Mouse (Mus musculus) adrenal gland, adult 2 months (tissue): ENCODE data around the gene Lrrc71. TPM values are rescaled to one million over a fixed set of nuclear protein-coding genes. Genes with fewer than 3 reads are reported as not detected.

Source experiments
- DNase-seq: peaks from one replicate; pipeline ENCODE4 v3.0.0; 2021
- polyA plus RNA-seq: library from polyadenylated mRNA; depleted of rRNA; stranded (reverse); fragments of >200 nt; gene quantifications from 2 replicates; pipeline ENCODE4 v1.2.3, GENCODE M21; 2012
- total RNA-seq, 2 experiments: library from RNA; stranded (reverse); gene quantifications; 2 replicates each; pipeline ENCODE4 v1.2.3; 2021

The Lrrc71 gene
- total and polyA plus RNA-seq, 3 experiments, result 0.43 to 1.2 TPM; not detected in 1

DNA sequence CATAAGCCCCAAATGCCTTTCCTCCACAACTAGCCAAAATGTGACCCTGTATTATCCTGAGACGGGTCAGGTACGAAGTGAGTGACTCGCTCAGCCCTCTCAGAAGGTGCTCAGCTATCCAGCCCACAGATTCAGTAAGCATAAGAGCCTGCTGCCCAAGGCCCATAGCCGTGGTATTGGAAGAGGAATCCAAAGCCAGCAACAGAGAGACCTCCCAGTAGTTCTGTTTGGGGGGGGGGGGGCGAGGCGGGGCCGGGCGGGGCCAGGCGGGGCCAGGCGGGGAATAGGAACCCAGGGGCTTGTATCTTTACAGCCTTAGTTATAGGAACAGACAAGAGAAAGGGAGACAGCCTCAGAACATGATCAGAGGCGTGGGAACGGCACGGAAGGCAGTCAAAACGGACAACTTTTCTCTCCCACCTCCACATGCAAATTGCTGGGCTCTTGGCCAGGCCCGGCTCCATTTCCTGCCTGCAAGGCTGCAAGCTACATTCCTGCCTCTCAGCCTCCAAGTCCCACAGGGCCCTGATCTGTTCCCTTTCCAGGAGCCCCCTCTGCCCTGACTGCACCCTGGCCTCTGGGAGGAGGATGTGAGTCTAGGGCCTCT, 15.4 kb upstream of the Lrrc71 start:
- peak; percentile 75 for DNase-seq

GRCm38 (mm10) chr3:87763202-87763601, 14.8 kb upstream of the Lrrc71 start:
- DNase-seq, result no peak

DNA sequence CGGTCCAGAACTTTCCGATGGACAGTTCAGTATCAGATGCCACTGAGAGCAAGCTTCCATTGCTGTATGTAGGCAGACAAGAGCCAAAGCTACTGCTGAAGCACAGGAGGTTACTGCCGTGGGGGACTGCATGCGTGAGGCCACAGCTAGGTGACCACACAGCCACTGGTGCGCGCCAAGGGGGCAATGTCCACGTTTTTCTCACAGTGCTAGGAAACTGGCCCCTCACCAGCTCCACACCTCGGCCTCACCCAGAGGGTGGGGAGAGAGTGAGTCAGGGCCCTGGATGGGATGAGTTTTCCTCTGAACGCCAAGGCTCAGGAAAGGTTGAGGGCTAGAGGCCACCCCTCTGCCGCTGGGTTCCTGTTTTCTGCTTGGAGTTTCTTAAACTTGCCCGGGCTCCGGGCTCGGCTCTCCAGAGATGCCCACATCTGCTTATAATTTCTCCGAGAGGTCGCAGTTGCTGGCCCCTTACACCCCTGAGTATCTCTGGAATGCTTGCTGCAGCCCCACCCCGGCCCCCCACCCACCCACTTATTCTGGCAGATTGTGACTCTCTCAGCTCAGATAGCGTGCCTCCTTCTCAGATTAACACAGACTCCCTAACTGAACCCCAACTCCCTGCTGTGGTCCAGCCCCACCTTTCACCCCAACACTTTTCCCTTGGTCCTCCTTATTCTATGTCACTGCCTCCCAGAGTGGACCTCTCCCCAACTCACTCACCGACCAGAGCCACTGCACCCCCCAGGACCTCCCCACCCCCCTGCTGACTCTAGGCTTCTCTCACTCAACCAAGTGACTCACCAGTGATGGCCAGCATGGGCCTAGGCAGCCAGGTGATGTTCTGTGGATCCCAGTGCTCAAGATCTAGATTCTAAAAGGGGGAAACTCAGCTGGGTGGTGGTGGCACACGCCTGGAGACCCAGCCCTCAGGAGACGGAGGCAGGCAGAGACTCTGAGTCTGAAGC, 13.3 kb upstream of the Lrrc71 start:
- DNase-seq, result no peak

DNA sequence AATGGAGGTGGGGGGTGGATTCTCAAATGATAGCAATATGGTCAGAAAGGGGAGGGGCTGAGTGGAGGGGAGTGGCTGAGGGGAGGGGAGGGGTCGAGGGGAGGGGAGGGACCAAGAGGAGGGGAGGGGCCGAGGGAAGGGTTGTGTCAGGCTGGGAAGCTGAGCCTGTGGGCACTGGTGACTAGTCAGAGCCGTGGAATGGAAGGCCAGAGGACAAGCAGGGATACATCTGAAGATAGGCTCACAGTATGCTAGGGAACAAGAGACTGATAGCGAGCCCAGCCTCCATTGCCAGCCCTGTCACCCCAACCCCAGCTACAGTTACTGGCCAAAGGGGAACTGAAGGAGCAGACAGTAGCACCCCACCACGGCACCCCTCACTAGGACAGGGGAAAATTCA, 10.2 kb upstream of the Lrrc71 start:
- DNase-seq, result peak; percentile 52

- DNase-seq, result no peak
Measured at GRCm38 (mm10) chr3:87756488-87756887, 8.1 kb upstream of the Lrrc71 start.

GRCm38 (mm10) chr3:87755964-87756363, 7.5 kb upstream of the Lrrc71 start:
- DNase-seq, result peak; percentile 91

- DNase-seq, result no peak
Measured at GRCm38 (mm10) chr3:87753829-87754228, 5.4 kb upstream of the Lrrc71 start.

DNA sequence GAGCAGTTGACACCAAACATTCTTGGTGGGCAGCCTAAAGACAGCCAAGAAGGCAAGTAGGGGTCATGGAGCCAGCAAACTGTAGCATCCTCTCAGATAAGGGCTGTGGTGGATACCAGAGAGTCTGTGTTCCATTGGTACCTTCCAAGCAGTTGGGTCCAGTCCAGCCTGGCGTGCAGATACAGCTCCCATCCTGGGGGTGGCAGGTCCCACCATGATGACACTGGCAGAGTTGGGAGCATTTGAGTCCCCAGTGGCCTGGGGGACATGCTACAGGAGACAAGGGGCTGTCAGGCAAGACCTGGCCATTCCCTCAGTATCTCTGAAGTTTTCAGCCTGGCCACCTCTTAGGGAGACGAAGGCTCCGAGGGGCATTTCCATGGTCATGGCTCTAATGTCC, 4.1 kb upstream of the Lrrc71 start:
- no peak for DNase-seq

- no peak for DNase-seq
Measured at GRCm38 (mm10) chr3:87749977-87750376, 1.6 kb upstream of the Lrrc71 start.

DNA sequence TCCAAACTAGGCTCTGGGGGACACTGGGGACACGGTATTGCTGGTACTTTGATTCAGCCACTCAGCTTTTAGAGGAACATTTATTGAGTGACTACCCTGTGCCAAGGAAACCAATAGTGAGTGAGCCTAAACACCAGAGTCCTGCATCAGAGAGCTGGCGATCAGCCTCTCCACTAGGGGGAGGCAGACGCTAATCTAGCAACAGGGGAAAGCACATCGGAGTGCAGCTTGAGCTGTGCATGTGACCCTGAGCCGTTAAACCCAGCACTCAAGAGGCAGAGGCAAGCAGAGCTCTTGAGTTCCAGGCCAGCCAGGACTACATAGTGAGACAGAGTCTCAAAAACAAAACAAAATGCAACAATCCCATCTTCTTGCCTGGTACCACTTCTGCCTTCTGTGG, 611 bp upstream of the Lrrc71 start:
- DNase-seq, result peak; percentile 75

DNA sequence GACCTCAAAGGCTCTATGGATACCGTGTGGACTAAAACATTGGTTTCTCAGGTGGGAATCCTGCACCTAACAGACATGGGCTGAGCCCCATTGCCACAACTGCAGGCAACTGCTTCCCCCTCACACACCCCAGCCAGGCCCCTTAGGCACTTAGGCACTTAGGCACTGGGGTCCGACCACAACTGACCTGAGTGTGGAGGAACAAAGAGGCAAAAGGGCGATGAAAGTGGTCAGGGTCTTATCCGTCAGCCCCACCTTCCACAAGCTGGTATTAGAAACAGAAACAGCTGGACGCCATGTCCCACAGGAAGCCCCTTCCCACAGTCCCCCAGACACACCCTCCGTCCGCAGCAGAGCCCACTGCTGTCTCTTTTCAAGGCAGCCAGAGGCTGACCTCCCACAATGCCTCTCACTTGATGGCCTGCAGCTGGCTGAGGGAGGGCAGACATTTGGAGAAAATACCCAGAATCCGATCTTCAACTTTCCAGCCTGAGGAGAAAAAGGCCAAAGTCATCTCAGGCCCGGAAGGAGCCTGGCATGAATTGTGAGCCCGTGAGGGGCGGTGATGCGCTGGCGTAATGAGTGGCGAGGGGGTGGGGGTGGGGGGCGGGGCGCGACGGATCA, 3.3 kb downstream of the Lrrc71 start:
- DNase-seq, result no peak

- no peak for DNase-seq
Measured at GRCm38 (mm10) chr3:87743927-87744326, 4.5 kb downstream of the Lrrc71 start.

GRCm38 (mm10) chr3:87742735-87743134, 5.7 kb downstream of the Lrrc71 start:
- no peak for DNase-seq

DNA sequence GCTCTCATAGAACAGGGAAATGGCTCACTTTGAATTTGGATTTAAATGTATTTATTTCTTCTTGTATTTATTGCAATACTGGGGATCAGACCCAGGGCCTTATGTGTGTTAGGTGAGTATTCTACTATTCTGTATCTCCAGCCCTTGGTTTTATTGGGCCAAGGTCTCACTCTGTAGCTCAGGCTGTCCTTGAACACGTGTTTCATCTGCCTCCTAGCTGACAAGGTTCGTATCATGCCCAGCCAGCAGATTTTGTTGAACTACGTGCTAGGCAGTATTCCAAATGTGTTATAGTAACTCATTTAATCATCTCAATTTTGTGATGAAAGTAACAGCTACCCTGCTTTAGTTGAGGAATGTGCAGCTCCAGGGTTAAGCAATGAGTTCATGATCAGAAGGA, 6.4 kb downstream of the Lrrc71 start:
- peak; percentile 56 for DNase-seq

DNA sequence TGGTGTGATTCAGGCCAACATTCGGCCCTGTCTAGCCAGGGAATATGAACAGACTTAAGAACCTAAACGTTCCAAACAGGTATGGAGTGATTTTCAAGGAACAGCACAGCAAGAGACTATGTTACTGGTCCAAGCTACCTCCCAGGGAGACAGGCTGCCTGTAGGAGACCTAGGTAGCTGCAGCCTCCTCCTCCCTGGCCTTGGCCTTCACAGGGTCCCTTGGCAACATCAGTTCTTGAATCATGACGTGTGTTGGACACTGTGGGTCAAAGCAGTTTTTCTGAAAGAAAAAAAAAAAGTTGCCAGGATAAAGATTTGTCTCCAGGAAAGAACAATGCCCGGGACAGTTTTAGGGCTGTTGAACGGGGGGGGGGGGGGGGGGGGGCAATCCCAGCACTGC, 9.5 kb downstream of the Lrrc71 start:
- peak; percentile 78 for DNase-seq

GRCm38 (mm10) chr3:87735335-87735734, 13.1 kb downstream of the Lrrc71 start:
- no peak for DNase-seq

DNA sequence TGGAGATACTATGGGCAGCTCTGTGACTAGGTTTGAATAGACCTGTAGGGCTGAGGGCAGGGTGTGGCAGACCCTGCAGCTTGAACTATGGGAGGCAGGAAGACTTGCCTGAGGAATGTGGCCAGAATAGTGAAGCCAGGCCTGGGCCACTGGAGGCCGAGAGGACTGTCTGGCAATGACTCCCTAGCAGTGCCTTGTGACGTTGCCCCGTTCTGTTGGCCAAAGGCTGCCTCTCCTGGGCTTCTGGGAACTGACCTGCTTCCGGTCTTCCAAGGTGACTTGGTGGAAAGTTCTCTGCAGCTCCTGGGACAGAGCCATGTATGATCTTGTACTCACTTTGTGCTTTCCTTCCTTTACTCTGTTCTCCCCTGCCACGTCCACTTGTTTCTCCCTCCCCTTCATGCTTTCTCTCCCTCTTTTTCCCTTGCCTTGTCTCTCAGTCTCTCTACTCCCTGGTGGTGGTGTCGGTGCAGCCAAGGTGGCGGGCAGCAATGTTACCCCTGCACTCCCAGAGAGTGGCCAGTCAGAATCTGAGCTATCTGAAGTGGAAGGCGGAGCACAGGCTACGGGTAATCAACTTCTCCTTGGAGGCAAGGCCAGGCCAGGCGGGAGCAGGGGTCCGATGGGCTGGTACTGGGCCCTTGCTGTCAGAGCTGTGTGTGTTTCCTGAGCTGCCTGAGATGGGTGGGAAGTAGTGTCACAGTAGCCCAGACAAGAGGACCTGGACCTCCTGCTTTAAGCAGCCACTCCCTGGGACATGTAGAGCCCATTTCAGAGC, 14.3 kb downstream of the Lrrc71 start:
- DNase-seq, result peak; percentile 32

DNA sequence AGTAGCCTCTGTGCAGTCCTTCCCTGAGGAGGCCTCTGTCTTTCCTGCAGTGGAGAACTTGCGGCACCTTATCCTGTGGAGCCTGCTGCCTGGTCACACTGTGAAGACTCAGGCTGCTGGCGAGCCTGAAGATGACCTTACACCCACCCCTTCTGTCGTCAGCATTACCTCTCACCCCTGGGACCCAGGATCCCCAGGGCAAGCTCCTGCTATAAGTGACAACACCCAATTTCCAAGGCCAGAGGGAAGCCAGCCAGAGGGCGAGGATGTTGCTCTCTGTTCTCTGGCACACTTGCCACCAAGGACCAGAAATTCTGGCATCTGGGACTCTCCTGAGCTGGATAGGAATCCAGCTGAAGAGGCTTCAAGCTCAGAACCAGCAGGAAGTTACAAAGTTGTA, 15.3 kb downstream of the Lrrc71 start:
- DNase-seq, result peak; percentile 51

DNA sequence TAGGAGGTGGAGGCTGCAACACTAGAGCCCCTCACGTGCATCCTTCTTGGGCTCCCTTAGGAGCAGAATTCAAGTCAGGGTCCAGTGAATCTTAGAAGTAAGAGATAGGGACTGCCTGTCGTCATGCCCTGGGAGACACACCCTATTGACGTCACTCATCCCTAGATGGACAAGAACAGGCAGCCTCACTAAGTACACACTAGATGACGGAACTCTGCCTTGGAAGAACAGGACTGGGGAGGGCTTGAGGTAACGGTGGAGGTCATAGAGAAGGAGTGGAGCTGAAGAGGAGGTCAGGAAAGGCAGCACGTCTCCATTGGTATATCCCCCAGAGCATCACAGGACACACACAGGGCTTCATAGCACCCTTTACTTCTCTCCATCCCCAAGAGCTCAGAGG, 19.7 kb downstream of the Lrrc71 start:
- no peak for DNase-seq

GRCm38 (mm10) chr3:87726191-87726590, 22.2 kb downstream of the Lrrc71 start:
- DNase-seq, result no peak

DNA sequence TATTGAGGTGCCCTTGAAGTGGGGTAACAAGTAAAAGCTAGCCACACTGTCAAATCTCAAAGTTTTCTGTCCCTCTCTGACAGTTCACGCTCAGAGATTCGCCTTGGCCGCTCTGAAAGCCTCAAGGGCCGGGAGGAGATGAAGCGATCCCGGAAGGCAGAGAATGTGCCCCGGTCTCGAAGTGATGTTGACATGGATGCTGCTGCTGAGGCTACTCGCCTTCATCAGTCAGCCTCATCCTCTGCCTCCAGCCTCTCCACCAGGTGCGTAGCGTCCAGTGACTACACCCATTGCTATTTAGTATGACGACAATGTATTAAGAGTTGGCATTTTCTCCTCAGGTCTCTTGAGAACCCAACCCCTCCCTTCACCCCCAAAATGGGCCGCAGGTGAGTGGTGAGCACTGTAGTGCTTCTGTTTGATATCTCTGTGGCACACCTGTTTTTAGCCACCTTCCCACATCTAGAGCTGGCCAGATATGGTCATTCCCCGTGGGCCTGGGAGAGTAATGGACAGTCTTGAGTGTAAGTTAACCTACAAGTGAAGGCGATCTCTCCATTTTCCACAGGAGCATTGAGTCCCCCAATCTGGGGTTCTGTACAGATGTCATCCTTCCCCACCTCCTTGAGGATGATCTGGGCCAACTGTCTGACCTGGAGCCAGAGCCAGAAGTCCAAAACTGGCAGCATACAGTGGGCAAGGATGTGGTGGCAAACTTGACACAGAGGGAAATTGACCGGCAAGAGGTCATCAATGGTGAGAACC, 22.8 kb downstream of the Lrrc71 start:
- no peak for DNase-seq
